Comparison of ENCODE assay signal across 24 mouse cellular contexts in the genomic region with DNA sequence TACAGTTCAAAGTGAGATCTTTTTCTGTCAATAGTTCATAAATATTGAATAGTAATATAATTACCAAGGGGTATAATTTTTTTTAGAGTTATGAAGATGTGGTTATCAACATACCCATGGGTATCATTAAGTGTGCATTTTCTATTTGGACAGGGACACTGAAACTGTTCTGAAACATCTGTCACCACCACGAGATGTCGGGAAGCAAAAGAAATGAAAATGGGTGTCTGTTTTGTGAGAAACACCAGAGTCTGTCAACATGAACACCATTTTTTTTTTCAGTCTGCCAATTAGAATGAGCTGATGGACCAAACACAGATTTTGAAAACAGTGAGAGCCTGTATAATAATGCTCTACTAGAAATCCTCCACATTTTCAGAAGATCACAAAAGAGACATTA.
DNase-seq lines count a peak whose midpoint lies in the region; ATAC-seq lines count a peak whose summit lies in the region.
"Had no signal": no experiment of that assay in that cellular context is flagged by ENCODE, and none has a peak within 500 bp of the region (broad histone marks: within the 10 kb centered on the region; RNA-seq: fewer than 3 reads in every experiment).

No protein-coding gene starts in this region.

- no peak overlapping the region for H3K4me3 ChIP-seq in hindbrain, embryonic 11.5 days (ENCODE audit: low read depth, low read length)
- H3K4me3 ChIP-seq in hindbrain, embryonic 10.5 days = no peak overlapping the region
- no peak overlapping the region for H3K4me3 ChIP-seq in neural tube, embryonic 13.5 days
- H3K4me3 ChIP-seq in neural tube, embryonic 15.5 days (replicated peaks) = no peak overlapping the region
- no peak overlapping the region for H3K4me3 ChIP-seq in hindbrain, embryonic 15.5 days
- no peak overlapping the region for H3K4me3 ChIP-seq in neural tube, embryonic 14.5 days (ENCODE audit: low read depth, low read length)
- H3K4me3 ChIP-seq: embryonic facial prominence, embryonic 10.5 days; heart, embryonic 13.5 days; kidney, embryonic 15.5 days; left cerebral cortex, adult 2 months; limb, embryonic 10.5 days had no signal

- no peaks in the 10 kb centered on the region for H3K36me3 ChIP-seq in hindbrain, embryonic 11.5 days (ENCODE audit: control insufficient read depth, insufficient read depth, low read length)
- no peaks in the 10 kb centered on the region for H3K36me3 ChIP-seq in hindbrain, embryonic 10.5 days
- no peaks in the 10 kb centered on the region for H3K36me3 ChIP-seq in neural tube, embryonic 13.5 days
- no peaks in the 10 kb centered on the region for H3K36me3 ChIP-seq in neural tube, embryonic 15.5 days
- no peaks in the 10 kb centered on the region for H3K36me3 ChIP-seq in hindbrain, embryonic 15.5 days
- H3K36me3 ChIP-seq in neural tube, embryonic 14.5 days (ENCODE audit: control insufficient read depth, insufficient read depth, low read length) = no peaks in the 10 kb centered on the region
- H3K36me3 ChIP-seq: embryonic facial prominence, embryonic 10.5 days; heart, embryonic 13.5 days; kidney, embryonic 15.5 days; limb, embryonic 10.5 days had no signal

- H3K4me1 ChIP-seq in hindbrain, embryonic 11.5 days (replicated peaks; ENCODE audit: control insufficient read depth, insufficient read depth, low read length) = no peaks in the 10 kb centered on the region
- 0 out of 2 replicates have a peak, but pooled peaks cover 2% of the 10 kb centered on the region for H3K4me1 ChIP-seq in hindbrain, embryonic 10.5 days (replicated peaks)
- peaks cover 32% of the 10 kb centered on the region for H3K4me1 ChIP-seq in neural tube, embryonic 13.5 days (replicated peaks)
- H3K4me1 ChIP-seq in neural tube, embryonic 15.5 days = peaks cover 6% of the 10 kb centered on the region; the same call in 1 of the 2 replicates
- H3K4me1 ChIP-seq in hindbrain, embryonic 15.5 days (replicated peaks) = peaks cover 7% of the 10 kb centered on the region
- peaks cover 7% of the 10 kb centered on the region; the same call in 1 of the 2 replicates for H3K4me1 ChIP-seq in neural tube, embryonic 14.5 days (ENCODE audit: control insufficient read depth, insufficient read depth, low read length)
- H3K4me1 ChIP-seq: kidney, embryonic 15.5 days had no signal

- DNase-seq in hindbrain, embryonic 11.5 days (ENCODE audit: low spot score) = no peak
- no peak for DNase-seq in hindbrain, embryonic 10.5 days (ENCODE audit: low spot score)
- DNase-seq in left cerebral cortex, postnatal 36 days (ENCODE audit: low spot score in 2 of 2) = no peak
- no peak for DNase-seq in right cerebral cortex, postnatal 10 days (ENCODE audit: low spot score in 2 of 2)
- DNase-seq: adrenal gland, adult 2 months; cerebellum, adult 11-12 months; gastrocnemius, postnatal 25 days; heart, adult 18-20 months; heart, postnatal 14 days; kidney, adult 11 months; kidney, postnatal 4 days; liver; lung, postnatal 4 days; thymus, adult 2 months; thymus, postnatal 4 days had no signal

- H3K4me2 ChIP-seq in hindbrain, embryonic 11.5 days (replicated peaks; ENCODE audit: low read depth, low read length) = no peak overlapping the region
- peak overlapping the region; percentile 4; the same call in 1 of the 2 replicates for H3K4me2 ChIP-seq in neural tube, embryonic 13.5 days
- no peak overlapping the region for H3K4me2 ChIP-seq in neural tube, embryonic 15.5 days
- no peak overlapping the region for H3K4me2 ChIP-seq in hindbrain, embryonic 15.5 days
- no peak overlapping the region for H3K4me2 ChIP-seq in neural tube, embryonic 14.5 days (ENCODE audit: low read depth, low read length)
- H3K4me2 ChIP-seq: heart, embryonic 13.5 days; kidney, embryonic 15.5 days had no signal

- 64% methylated on average over 2 of the region's 2 CpGs for WGBS in hindbrain, embryonic 11.5 days
- 77% methylated on average over 2 of the region's 2 CpGs for WGBS in hindbrain, embryonic 10.5 days
- 31% methylated on average over 2 of the region's 2 CpGs for WGBS in neural tube, embryonic 13.5 days
- WGBS in neural tube, embryonic 15.5 days = 29% methylated on average over 2 of the region's 2 CpGs
- 33% methylated on average over 2 of the region's 2 CpGs for WGBS in hindbrain, embryonic 15.5 days
- 29% methylated on average over 2 of the region's 2 CpGs for WGBS in neural tube, embryonic 14.5 days

- H3K27me3 ChIP-seq in hindbrain, embryonic 11.5 days (ENCODE audit: control insufficient read depth, insufficient read depth, low read length) = no peaks in the 10 kb centered on the region
- no peaks in the 10 kb centered on the region for H3K27me3 ChIP-seq in hindbrain, embryonic 10.5 days (ENCODE audit: insufficient read depth, poor library complexity, severe bottlenecking)
- H3K27me3 ChIP-seq in neural tube, embryonic 13.5 days = no peaks in the 10 kb centered on the region
- H3K27me3 ChIP-seq in neural tube, embryonic 15.5 days (replicated peaks) = no peaks in the 10 kb centered on the region
- H3K27me3 ChIP-seq in hindbrain, embryonic 15.5 days = no peaks in the 10 kb centered on the region
- no peaks in the 10 kb centered on the region for H3K27me3 ChIP-seq in neural tube, embryonic 14.5 days (ENCODE audit: control insufficient read depth, insufficient read depth, low read length)
- H3K27me3 ChIP-seq: heart, embryonic 13.5 days; kidney, embryonic 15.5 days had no signal

- 0 out of 2 replicates have a peak overlapping the region, but pooled peaks have one; percentile 19 for H3K27ac ChIP-seq in hindbrain, embryonic 11.5 days (ENCODE audit: low read depth, low read length)
- no peak overlapping the region for H3K27ac ChIP-seq in hindbrain, embryonic 10.5 days
- H3K27ac ChIP-seq in neural tube, embryonic 13.5 days (replicated peaks) = peak overlapping the region; percentile 77
- no peak overlapping the region; the same call in 1 of the 2 replicates for H3K27ac ChIP-seq in neural tube, embryonic 15.5 days (replicated peaks)
- peak overlapping the region; percentile 51 for H3K27ac ChIP-seq in hindbrain, embryonic 15.5 days (replicated peaks)
- H3K27ac ChIP-seq in neural tube, embryonic 14.5 days (ENCODE audit: low read depth, low read length) = peak overlapping the region; percentile 71
- H3K27ac ChIP-seq: embryonic facial prominence, embryonic 10.5 days; heart, embryonic 13.5 days; kidney, embryonic 15.5 days; left cerebral cortex, adult 2 months; limb, embryonic 10.5 days had no signal

- peak; percentile 61; the same call in 1 of the 2 replicates for ATAC-seq in hindbrain, embryonic 11.5 days (ENCODE audit: low FRiP score)
- 0 out of 2 replicates have a peak, but pooled peaks have one; percentile 24 for ATAC-seq in neural tube, embryonic 13.5 days (ENCODE audit: low read depth)
- ATAC-seq in neural tube, embryonic 15.5 days (ENCODE audit: low FRiP score) = no peak
- no peak for ATAC-seq in hindbrain, embryonic 15.5 days (ENCODE audit: low FRiP score, low read depth)
- ATAC-seq in neural tube, embryonic 14.5 days (ENCODE audit: low read depth) = peak; percentile 47; the same call in 1 of the 2 replicates

- no peak overlapping the region for H3K9ac ChIP-seq in hindbrain, embryonic 11.5 days (ENCODE audit: low read depth, low read length)
- H3K9ac ChIP-seq in neural tube, embryonic 13.5 days = no peak overlapping the region
- no peak overlapping the region for H3K9ac ChIP-seq in neural tube, embryonic 15.5 days (replicated peaks)
- H3K9ac ChIP-seq in hindbrain, embryonic 15.5 days = no peak overlapping the region
- H3K9ac ChIP-seq in neural tube, embryonic 14.5 days (replicated peaks; ENCODE audit: low read depth, low read length) = no peak overlapping the region
- H3K9ac ChIP-seq: heart, embryonic 13.5 days; kidney, embryonic 15.5 days had no signal

- H3K9me3 ChIP-seq in hindbrain, embryonic 11.5 days (ENCODE audit: control insufficient read depth, low read length) = no peaks in the 10 kb centered on the region
- no peaks in the 10 kb centered on the region for H3K9me3 ChIP-seq in hindbrain, embryonic 10.5 days
- H3K9me3 ChIP-seq in neural tube, embryonic 13.5 days = no peaks in the 10 kb centered on the region
- no peaks in the 10 kb centered on the region for H3K9me3 ChIP-seq in neural tube, embryonic 15.5 days (replicated peaks)
- H3K9me3 ChIP-seq in hindbrain, embryonic 15.5 days = no peaks in the 10 kb centered on the region
- H3K9me3 ChIP-seq in neural tube, embryonic 14.5 days (ENCODE audit: control insufficient read depth, low read length) = no peaks in the 10 kb centered on the region
- H3K9me3 ChIP-seq: embryonic facial prominence, embryonic 10.5 days; heart, embryonic 13.5 days; kidney, embryonic 15.5 days; limb, embryonic 10.5 days had no signal

- intact Hi-C loops in left cerebral cortex, postnatal 36 days (cut with DNase I) = no loop called here

Comparison
In these comparisons a context has a peak if more than half of its experiments do, and no peak if none do; other contexts are left out.
1. ATAC-seq: peak in hindbrain, embryonic 11.5 days (single experiment), neural tube, embryonic 13.5 days (single experiment) and neural tube, embryonic 14.5 days (single experiment); none in neural tube, embryonic 15.5 days (single experiment) and hindbrain, embryonic 15.5 days (single experiment).
2. H3K27ac ChIP-seq: peak in hindbrain, embryonic 11.5 days (single experiment), neural tube, embryonic 13.5 days (single experiment), hindbrain, embryonic 15.5 days (single experiment) and neural tube, embryonic 14.5 days (single experiment); none in hindbrain, embryonic 10.5 days (single experiment) and neural tube, embryonic 15.5 days (single experiment).